8 mouse cellular contexts compared by ENCODE assay signal in genomic region chr12:88992141-88992540, GRCm38 (mm10).
DNase-seq lines count a peak whose midpoint lies in the region; ATAC-seq and TF ChIP-seq lines count a peak whose summit lies in the region.

No protein-coding gene starts in this region.

- no peaks in the 10 kb centered on the region for H3K27me3 ChIP-seq in cerebellum, adult 2 months (ENCODE audit: control insufficient read depth, insufficient read depth, low read length)
- H3K27me3 ChIP-seq in forebrain, embryonic 13.5 days, result no peaks in the 10 kb centered on the region
- H3K27me3 ChIP-seq in midbrain, embryonic 12.5 days, result no peaks in the 10 kb centered on the region

- intact Hi-C loops in left cerebral cortex, postnatal 25 days (cut with DNase I), result loop anchor here (2.0 to 10.0 kb wide), 2 partner anchors 115 to 313 kb away; no protein-coding TSS in a partner anchor
- intact Hi-C loops in left cerebral cortex, postnatal 4 days (cut with DNase I), result loop anchor here (10.0 kb wide), 1 partner anchor 113 kb away; no protein-coding TSS in a partner anchor

- DNase-seq in cerebellum, adult 2 months, result peak in 1 of 2 experiments; percentile 14
- no peak for DNase-seq in cerebellum, adult 11 months
- DNase-seq in left cerebral cortex, postnatal 25 days (ENCODE audit: low spot score in 2 of 2), result peak; percentile 54 to 75
- no peak for DNase-seq in left cerebral cortex, postnatal 4 days
- DNase-seq in right cerebral cortex, postnatal 14 days, result no peak
- no peak for DNase-seq in kidney, adult 8-10 months

- no peak overlapping the region for H3K9ac ChIP-seq in forebrain, embryonic 13.5 days
- no peak overlapping the region for H3K9ac ChIP-seq in midbrain, embryonic 12.5 days (replicated peaks)

- H3K36me3 ChIP-seq in forebrain, embryonic 13.5 days (ENCODE audit: poor library complexity, severe bottlenecking), result no peaks in the 10 kb centered on the region
- no peaks in the 10 kb centered on the region for H3K36me3 ChIP-seq in midbrain, embryonic 12.5 days

- H3K9me3 ChIP-seq in forebrain, embryonic 13.5 days (replicated peaks), result no peaks in the 10 kb centered on the region
- no peaks in the 10 kb centered on the region for H3K9me3 ChIP-seq in midbrain, embryonic 12.5 days

- peak; percentile 63 for ATAC-seq in forebrain, embryonic 13.5 days
- peak; percentile 41; the same call in 1 of the 2 replicates for ATAC-seq in midbrain, embryonic 12.5 days (ENCODE audit: low FRiP score, low read depth)

- no peak for TF ChIP-seq POLR2A in cerebellum, adult 2 months (IDR thresholded peaks at IDR 0.05; ENCODE audit: borderline replicate concordance, insufficient read depth, low read length)

- TF ChIP-seq CTCF in cerebellum, adult 2 months (IDR thresholded peaks at IDR 0.05; ENCODE audit: borderline replicate concordance, insufficient read depth, low read depth, low read length), result peak; percentile 44; the same call in 1 of the 2 replicates

- no peak overlapping the region for H3K27ac ChIP-seq in cerebellum, adult 2 months (ENCODE audit: insufficient read depth, low read length)
- no peak overlapping the region for H3K27ac ChIP-seq in forebrain, embryonic 13.5 days
- no peak overlapping the region for H3K27ac ChIP-seq in midbrain, embryonic 12.5 days (replicated peaks)

- no peaks in the 10 kb centered on the region for H3K4me1 ChIP-seq in cerebellum, adult 2 months (ENCODE audit: control insufficient read depth, insufficient read depth, low read length)
- no peaks in the 10 kb centered on the region for H3K4me1 ChIP-seq in forebrain, embryonic 13.5 days
- no peaks in the 10 kb centered on the region for H3K4me1 ChIP-seq in midbrain, embryonic 12.5 days

- 1% methylated on average over 2 of the region's 2 CpGs for WGBS in cerebellum, adult 2 months
- WGBS in forebrain, embryonic 13.5 days, result 1% methylated on average over 2 of the region's 2 CpGs
- WGBS in midbrain, embryonic 12.5 days, result 6% methylated on average over 2 of the region's 2 CpGs

- H3K4me3 ChIP-seq in cerebellum, adult 2 months (replicated peaks; ENCODE audit: insufficient read depth, low read depth, low read length), result no peak overlapping the region
- H3K4me3 ChIP-seq in forebrain, embryonic 13.5 days, result no peak overlapping the region
- no peak overlapping the region for H3K4me3 ChIP-seq in midbrain, embryonic 12.5 days

- H3K4me2 ChIP-seq in forebrain, embryonic 13.5 days, result no peak overlapping the region
- H3K4me2 ChIP-seq in midbrain, embryonic 12.5 days (replicated peaks), result no peak overlapping the region

Comparison
In these comparisons a context has a peak if more than half of its experiments do, and no peak if none do; other contexts are left out.
1. DNase-seq: peak in left cerebral cortex, postnatal 25 days (2 of 2); none in cerebellum, adult 11 months (single experiment), left cerebral cortex, postnatal 4 days (single experiment), right cerebral cortex, postnatal 14 days (single experiment) and kidney, adult 8-10 months (0 of 2).